Mouse (Mus musculus): ENCODE data around the gene Elmo1.
A peak's percentile ranks its signal among the peaks of the same experiment; 100 is the strongest.

The Elmo1 gene

DNA sequence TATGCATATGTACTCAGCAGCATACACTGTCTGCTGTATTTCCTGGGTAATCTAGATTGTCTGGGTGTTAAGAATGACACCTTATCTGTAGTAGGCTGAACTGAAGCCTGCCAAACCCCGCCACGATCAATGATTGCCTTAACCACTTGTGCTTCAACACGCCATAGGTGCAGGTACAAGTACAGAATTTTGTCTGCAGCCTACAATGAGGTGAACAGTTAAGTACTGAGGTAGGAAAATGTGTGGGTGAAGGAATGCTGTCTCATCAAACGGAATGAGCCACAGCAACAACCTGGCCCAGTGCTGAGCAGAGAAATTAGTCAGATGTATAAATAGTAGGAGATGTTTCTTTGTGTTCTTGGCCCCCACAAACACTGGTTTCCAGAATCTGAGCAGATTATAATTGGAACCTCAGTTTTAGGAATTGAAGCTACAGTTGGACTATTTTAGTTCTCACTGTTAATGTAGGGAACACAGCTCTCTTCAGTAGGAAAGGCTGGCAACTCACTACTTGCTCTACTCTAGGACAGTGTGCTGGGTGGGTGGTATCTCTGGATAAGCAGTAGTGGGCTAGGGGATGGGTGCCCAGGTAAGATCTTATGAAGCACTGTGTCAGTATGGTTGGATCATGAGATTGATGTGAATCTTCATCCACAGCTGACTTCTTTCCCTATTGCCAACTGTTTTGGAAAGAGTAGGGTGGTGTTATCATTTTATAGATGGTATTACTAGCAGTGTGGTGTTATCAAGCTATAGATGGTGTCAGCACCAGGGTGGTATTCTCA, 4.7 kb downstream of the Elmo1 start:
- DNase-seq (ENCODE audit: low spot score) = no peak

DNA sequence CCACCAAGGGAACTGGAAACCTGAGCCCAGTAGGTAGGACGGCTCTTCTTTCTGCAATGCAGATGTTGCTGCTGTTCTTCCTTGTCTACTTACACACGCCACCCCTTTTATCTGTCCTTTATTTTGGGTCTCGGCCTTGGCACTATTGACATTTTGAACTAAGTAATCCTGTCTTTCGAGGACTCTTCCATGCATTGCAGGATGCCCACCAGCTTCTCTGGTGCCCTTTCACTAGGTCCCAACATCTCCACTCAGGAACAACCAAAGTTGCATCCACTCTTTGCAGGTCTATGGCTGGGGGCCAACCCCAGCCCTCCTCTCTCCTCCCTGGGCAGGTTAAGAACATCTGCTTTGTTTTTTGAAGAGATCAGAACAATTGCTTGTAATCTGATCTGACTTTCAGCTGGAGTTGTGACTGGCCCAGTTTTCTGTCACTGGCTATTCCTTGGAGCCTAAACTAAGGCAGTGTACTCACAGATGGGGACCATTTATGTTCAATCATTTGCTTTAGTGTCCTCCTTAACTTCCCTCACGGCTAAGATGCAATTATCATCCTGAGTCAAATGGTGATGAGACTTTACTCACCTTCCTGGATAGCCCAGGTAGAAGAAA, 6.7 kb downstream of the Elmo1 start:
- no peak for DNase-seq (ENCODE audit: low spot score)

DNA sequence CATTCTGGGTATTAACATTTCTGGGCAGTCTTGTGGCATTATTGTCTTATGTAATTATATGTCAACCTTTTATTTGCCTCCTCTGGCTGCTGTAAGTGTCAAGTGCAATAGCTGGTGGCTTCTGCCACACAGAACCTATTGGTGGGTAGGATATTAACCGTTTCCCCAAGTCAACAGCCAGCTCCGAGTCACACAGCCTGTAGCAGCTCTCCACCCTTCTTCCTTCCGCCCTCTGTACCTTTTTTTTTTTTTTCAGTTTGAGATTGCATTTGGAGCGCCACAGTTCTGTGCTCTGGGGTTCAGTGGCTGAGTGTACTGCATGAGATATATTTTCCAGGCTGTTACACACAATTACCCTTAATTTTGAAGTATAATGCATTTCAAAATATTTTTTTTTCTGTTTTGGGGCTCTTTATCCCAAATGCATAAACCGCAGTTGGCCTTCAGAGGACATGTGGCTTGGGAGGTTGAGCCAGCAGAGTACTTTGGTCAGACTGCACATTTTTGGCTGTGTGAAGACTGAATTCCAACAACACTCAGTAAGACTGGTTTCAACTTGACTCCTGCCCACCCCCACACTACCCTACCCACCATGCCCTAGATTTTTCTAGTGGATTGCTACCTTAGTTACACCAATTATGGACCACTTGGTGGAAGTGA, 7.7 kb downstream of the Elmo1 start:
- DNase-seq (ENCODE audit: low spot score) = no peak

DNA sequence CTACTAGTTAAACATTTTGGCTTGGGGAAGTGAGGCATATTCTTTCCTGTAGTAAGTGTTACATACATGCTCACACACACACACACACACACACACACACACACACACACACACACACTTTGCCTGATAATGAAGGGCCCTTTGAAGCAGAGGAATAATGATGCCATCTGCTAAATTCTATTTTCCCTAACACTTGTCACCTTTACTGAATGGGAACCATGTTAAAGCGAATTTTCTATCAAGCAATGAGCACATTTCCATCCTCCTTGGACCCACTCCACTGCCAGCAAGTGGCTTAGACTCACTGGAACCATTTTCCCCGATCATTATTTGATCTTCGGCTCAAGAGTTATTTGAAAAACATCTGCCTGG, 8.2 kb downstream of the Elmo1 start:
- no peak for DNase-seq (ENCODE audit: low spot score)

DNA sequence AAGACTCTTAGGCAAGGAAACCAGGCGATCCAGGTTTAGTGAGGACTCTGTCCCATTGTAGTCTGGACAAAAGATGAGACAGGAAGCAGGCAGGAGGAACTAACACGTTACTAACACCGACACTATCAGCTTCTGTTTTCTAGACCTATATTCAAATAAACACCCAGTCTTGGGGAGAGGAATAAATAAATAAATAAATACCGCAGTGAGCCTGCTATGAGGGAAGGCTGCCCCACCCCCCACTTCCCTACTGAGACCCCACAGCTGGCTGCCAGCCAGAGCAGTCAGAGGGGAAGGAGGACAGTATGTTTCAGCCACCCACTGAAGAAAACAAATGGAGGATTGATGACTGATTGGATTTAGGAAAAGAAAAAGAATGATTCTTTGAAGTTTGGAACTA, 9.2 kb downstream of the Elmo1 start:
- peak; percentile 29 for DNase-seq (ENCODE audit: low spot score)

DNA sequence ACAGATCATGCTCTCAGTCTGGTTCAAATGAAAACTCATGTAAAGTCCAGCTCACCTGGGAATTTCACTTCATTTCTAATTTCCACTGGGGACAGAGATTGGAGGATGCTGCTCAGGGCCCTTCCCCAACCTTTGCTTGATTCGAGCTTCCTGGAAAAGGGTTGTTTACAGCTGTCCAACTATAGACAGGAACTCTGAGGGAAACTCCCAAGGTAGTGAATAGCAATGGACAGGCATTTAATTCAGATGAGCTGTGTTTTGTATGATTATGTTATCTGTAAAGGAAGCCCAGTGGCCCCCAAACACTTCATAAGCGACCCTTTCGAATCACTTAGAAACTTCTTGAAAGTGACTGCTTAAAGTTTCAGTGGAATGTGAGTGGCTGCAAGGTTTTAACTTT, 10.0 kb downstream of the Elmo1 start:
- DNase-seq (ENCODE audit: low spot score) = no peak

DNA sequence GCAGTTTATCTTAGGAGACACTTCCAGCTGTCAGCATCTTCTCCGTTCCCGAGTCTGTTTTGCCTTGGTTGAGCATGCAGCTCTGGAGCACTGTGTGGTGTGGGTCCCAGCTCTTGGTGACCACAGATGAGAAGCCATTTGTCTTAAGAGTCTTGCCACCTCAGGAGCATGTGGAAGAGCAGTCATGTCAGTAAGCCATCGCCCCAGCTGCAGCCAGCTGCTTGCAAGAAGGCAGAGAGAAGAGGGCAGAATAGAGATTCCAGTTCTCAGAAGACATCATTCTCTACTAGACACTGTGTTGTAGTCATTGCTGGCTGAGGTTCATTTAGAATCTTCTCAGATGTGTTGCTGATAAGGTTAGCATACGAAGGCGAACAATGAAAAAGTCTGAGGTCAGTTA, 11.3 kb downstream of the Elmo1 start:
- no peak for DNase-seq (ENCODE audit: low spot score)

DNA sequence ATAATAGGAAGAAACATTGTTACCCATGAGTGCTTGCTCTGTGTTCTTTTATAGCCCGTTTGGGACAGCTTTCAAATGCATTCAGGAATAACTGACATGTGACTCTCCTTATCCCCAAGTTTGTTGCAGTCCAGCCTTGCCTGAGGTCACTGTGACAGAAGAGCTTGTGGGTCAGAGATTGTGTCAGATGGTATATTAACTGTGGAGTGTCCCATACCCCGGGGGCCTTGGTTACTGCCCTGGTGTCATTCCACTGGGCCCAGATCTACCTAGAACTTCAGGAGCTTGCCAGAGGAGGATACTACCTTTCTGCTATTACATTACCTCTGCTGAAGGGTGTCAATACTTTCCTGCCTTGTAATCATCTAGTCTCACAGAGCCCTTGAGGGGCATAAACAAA, 14.4 kb downstream of the Elmo1 start:
- no peak for DNase-seq (ENCODE audit: low spot score)

DNA sequence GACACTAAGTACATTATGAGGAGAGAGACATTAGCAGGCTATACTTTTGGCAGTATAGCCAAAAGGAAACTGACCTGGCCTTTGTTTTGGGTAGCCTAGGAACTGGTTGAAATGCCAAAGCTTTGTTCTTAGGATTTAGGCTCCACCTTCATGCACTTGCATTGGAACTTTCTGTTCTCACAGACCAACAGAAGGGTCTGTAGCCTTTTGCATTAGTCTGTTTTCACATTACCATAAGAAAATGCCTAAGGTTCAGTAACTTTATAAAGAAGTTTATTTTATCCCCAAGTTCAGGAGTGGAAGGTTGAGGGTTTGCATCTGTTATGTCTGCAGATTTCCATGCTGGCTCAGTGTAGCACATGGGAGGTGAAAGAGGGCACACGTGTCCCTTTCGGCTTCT, 15.6 kb downstream of the Elmo1 start:
- no peak for DNase-seq (ENCODE audit: low spot score)

DNA sequence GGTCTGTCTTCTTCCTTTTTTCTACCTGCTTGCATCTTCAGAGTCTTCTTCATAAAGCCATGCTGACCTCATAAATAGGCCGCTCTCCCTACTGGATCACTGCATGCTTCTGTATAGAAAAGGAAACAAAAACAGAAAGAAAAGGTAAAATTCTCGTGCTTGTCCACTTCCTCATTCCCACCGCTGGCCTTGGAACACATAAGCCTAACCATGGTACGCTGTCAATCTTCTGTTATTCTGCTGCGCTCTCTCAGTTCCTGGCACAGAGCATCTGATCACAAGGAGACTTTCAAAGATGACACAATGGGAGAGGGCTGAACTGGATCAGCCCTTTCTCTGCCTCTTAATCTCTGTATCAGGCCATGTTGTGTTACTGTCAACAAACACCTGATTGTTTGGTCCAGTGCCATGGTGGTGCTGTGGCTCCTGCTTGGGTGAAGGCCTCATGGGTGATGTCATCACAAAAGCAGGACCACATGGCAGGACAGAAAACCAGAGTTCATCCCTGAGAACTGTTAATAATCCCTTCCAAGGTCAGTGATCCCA, 17.6 kb downstream of the Elmo1 start:
- DNase-seq (ENCODE audit: low spot score) = no peak

DNA sequence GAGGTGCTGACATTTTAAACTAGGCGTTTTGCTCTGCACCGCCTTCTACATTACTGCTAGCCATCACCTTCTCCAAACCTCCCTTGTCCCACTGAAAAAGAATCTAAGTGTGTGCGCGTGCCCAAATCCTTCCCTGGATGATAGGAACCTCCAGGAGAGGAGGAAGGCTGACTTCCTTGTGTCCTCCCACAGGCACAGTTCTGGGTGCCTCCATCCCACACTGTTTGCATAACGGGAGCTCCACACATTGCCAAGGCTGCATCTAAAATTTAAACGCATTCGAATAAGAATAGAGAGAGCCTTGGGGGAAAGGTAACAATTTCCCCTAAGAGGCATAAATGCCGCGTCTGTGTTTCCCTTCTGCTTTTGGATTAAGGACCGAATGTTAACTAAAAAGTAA, 18.6 kb downstream of the Elmo1 start:
- no peak for DNase-seq (ENCODE audit: low spot score)

DNA sequence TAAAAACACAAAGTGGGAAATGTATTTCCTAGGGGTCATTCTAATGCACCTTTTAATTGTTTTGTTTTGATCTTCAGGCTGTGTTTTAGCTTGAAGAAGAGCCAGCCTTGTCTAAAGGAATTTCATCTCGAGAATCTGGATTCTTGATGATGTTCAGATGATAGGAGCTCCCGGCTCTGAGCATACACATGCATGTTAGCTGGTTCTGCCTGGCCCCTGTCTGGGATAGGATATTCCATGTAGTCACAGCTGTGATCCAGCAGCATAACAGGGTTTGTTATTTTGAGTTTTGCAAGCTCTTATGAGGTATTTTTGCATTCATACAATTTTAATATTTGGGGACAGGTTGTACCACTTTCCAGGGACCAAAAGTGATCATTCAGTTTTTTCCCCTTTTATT, 19.1 kb downstream of the Elmo1 start:
- DNase-seq (ENCODE audit: low spot score) = no peak

DNA sequence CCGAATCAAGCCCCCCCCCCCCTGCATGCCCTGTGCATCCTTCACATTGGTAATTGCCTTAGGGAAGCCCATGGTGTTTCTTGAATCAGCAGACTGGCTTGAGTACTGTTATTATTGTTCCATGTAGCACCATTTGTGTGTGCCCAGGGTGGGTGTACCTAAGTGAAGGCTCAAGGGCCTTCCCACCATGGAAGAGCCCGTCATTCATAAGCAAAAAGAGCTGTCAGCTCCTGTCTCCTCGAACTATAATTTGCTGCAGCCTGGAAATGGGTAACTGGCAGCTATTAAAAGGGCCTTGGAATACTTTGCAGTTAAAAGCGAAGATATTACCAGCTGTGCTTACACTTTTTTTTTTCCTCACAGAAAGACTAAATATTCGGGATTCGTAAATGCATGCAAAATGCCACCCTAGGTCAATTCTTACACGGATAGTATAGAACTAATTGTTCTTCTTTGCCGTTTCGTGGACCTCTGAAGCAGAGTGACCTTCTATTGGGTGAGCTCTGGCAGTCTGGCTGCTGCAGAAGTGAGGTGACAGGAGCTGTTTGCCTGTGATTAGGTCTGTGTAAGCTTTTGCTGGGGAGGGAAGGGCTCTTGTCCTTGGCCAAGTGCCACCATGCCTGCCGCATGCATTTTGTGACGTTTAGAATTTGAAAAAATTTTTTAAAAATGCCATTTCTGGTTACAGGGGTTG, 19.7 kb downstream of the Elmo1 start:
- no peak for DNase-seq (ENCODE audit: low spot score)

DNA sequence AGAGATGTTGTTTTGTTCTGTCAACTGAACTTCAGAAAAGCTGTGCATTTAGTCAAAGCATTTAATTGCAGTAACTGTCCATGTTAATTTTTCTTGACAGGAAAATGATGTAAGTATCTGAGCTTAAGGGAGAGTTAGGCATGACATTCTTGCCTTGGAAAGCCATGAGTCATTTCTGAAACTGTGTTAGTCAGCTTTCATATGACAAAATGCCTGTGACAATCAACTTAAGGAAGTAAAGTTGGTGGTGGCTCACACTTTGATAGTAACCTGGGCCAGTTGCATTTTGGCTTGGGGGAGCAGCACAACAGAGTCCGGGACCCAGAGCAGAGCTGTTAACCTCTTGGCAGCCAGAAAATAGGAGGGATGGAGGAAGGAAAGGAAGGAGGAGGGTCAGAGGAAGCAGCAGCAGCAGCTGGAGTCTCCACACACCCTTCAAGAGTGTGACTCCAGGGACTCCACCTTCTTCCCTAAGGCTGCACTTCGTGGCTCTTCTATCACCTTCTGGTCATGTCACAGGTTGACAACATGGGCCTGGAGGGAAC, 20.9 kb downstream of the Elmo1 start:
- DNase-seq (ENCODE audit: low spot score) = no peak

DNA sequence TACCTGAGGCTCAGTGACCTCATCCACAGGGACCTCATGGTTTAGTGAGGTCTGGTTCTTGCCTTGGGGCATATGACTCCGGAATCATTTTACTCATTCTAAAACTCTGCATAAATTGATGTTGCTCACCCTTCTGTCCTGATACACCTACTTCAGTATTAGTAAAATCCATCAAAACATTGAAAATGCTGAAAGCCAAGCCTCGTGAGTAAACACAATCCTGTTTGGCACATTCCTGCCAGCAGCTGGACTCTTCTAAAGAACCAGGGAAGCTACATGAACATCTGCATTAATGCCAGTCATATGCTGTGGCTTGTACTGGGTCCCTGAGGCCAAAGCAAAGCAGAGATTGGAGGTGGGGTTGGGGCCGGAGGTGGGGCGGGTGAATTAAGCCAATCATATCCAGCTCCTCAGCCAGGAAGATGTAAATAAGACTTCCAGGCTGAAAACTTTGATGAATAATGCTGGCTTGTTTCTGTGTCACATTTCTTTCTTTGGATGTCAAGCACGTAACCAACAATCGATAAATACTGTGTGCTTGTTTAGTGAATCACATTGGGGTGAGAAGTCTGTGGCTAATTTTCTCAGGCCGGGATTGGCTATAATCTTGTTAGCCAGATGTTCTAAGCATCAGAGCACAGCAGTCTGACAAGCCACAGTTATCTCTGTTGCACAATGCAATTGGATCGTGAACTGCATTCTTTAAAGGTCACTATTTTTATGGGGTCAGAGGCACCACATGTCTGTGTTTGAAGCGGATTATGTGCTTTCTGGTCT, 24.9 kb downstream of the Elmo1 start:
- no peak for DNase-seq (ENCODE audit: low spot score)

DNA sequence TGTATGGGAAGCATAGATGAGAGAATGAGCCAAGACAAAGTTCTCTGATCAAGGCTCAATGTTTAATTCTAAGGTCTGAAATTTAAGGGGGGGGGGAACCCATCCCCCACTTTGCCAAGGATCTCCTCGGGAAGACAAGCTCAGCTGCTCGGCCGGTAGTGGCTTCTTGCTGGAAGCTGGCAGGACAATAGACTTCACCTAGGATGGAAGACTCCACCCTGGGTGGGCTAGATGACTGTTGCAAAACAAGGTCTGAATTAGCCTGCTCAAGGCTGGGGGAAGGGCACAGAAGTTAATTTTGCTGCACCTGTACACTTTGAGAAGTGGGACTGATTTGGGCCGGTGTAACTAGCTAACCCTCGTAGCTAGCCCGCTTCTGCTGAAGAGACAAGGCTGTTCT, 25.6 kb downstream of the Elmo1 start:
- no peak for DNase-seq (ENCODE audit: low spot score)

DNA sequence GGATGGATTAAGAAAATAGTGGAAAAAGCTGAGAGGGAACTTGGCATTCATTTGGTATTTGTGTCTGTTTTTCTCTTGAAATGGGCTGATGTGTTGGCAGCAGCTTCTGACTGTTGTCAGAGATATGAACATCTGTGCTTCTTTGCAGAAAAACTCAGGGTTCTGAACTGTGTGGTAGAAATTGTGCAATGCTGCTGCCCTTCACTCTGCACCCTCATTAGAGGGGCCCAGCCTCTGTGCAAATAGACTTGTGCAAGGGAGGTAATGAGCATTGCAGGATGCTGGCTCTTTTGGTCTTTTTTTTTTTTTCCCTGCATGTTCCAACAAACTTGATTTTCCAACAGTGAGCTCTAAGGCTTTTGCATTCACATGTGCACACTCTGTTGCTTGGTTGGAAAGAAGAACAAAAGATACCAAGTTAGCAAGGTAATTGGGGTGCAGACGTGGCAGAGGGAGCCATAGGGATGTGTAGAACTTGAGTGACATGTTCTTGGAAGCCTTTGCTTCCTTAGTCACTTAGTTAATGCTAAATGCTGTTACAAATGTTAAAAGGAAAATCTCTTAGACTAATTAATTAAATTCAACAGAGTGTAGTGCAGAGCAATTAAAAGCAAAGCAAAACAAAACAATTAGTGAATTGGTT, 26.6 kb downstream of the Elmo1 start:
- no peak for DNase-seq (ENCODE audit: low spot score)

DNA sequence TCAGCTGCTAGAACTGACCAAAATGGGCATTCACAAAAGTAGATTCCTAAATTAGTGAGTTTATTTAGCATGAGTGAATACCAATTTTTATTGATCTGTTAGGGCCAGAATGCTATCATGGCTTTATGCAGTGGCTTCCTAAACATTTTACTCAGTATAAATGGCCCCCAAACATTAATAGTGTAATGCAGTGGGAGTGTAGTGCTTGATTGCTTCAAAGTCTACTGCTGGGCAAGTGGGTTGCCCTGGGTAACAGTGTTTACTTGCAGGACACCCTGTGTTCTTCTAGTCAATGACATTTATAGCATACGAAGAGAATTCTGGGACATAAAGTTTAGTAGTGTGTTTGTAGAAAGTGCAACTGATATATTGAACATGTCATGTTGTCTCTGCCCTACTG, 27.3 kb downstream of the Elmo1 start:
- no peak for DNase-seq (ENCODE audit: low spot score)

DNA sequence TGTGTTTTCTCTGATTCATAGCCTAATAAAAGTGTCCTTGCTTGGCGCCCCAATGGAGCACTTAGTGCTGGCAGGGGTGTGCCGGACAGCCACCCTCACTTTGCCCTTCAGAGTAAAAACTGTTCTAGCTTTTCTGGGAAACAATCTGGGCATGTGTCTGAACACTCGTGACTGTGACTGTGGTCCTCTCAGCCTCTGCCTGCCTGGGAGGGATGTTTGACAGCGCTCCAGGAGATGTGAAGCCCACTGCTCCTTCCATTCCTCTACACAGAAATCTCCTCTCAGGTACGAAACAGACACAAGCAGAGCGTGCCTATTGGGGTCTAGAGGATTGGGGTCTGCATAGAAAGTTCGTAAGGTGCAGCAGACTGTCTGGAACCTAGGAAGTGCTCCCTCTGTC, 28.5 kb downstream of the Elmo1 start:
- DNase-seq (ENCODE audit: low spot score) = no peak

DNA sequence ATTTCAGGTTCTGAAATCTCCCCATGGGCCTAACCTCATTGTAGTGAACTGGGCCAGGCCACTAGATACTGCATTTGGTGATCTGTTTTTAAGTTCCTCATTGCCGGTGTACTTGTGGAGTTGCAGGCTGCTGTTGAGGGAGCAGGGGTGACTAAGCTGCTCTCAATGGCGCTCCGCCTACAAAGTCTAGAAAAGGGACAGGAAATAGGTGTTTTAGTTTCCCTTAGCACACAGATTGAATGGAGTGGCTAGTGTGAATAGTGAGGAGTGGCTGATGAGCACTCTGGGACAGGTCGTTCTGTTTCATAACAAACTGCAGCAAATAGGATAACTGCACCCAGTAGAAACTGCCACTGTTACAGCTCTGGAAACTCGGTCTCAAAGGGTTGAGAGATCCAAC, 30.3 kb downstream of the Elmo1 start:
- no peak for DNase-seq (ENCODE audit: low spot score)

DNA sequence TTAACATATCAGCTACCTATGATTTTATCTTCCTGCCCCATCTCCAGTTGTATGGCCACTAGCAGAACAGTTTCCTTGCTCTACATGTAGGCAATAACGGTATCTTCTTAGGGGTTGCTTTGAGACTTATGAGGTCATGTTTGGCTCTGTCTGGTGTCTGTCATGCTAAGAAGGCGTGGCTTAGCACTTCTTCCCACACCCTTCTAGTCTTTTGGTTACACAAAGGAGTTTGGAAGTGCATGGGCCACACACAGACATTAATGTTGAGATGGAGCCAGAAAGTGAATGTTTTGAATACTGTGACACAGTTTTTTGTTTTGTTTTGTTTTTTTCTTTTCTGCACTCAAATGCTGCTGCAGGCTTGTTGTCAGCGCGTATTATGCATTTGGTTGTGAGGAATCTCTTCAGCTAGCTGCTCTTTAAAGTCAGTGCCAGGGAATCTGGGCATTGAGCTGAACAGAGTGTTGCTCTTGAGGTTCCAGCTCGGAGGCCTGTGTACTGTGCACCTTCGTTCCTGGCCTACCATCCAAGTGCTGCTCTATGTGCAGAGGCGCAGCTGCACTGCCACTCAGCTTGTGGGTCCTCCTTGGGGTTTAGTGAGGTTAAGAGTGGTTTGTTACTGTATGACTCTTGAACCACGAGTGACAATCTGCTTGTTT, 31.1 kb downstream of the Elmo1 start:
- no peak for DNase-seq (ENCODE audit: low spot score)
